Mouse (Mus musculus) megakaryocyte, embryonic 14.5 days (primary cell): ENCODE results near the gene Pxn.

ENCODE experiments used
- FLI1 ChIP-seq: IDR thresholded peaks from 2 replicates; pipeline ENCODE4 v1.6.1; 2012; ENCODE audit warnings: low read length, inconsistent platforms, mixed read lengths
- GATA1 ChIP-seq: IDR thresholded peaks from 3 replicates; pipeline ENCODE4 v1.6.1; 2012; ENCODE audit warnings: mixed read lengths, low read length, inconsistent platforms, borderline replicate concordance

- TF ChIP-seq GATA1 (no peak), FLI1 (no peak)
Observed at GRCm38 (mm10) chr5:115529742-115530446, 23.4 kb downstream of the Pxn start.
